Mouse (Mus musculus) midbrain, embryonic 12.5 days (tissue): ENCODE data around the gene Emid1. TPM values are rescaled to one million over a fixed set of nuclear protein-coding genes. Genes with fewer than 3 reads are reported as not detected.
A peak's percentile ranks its signal among the peaks of the same experiment; 100 is the strongest.

Experiments
- ATAC-seq: fragments of 200-750 bp; cut with Nextera tagmentation; 2 replicates; pipeline ENCODE4 v1.8.0; 2017; ENCODE audit warnings: low read depth, moderate TSS enrichment, moderate library complexity; ENCODE audit not compliant: low FRiP score
- H3K27ac ChIP-seq: fragments of 300-500 bp; sonication (generic); replicated peaks from 2 replicates; pipeline ENCODE4 v1.5.1; 2016; ENCODE audit warnings: mild to moderate bottlenecking
- H3K27me3 ChIP-seq: fragments of 300-500 bp; sonication (generic); 2 replicates; pipeline ENCODE4 v1.6.1; 2016; ENCODE audit warnings: mild to moderate bottlenecking
- H3K36me3 ChIP-seq: fragments of 300-500 bp; sonication (generic); 2 replicates; pipeline ENCODE4 v1.6.1; 2016
- H3K4me1 ChIP-seq: fragments of 300-500 bp; sonication (generic); 2 replicates; pipeline ENCODE4 v1.6.1; 2016
- H3K4me2 ChIP-seq: fragments of 300-500 bp; sonication (generic); replicated peaks from 2 replicates; pipeline ENCODE4 v1.6.1; 2016; ENCODE audit warnings: mild to moderate bottlenecking, moderate library complexity
- H3K4me3 ChIP-seq: fragments of 300-500 bp; sonication (generic); 2 replicates; pipeline ENCODE4 v1.5.1; 2016; ENCODE audit warnings: mild to moderate bottlenecking
- H3K9ac ChIP-seq: fragments of 300-500 bp; sonication (generic); replicated peaks from 2 replicates; pipeline ENCODE4 v1.6.1; 2016; ENCODE audit warnings: mild to moderate bottlenecking, moderate library complexity
- H3K9me3 ChIP-seq: fragments of 300-500 bp; sonication (generic); 2 replicates; pipeline ENCODE4 v1.6.1; 2016; ENCODE audit warnings: mild to moderate bottlenecking
- WGBS: fragments of 180-500 bp; shearing (Covaris S2); methylation state at CpG from one replicate; pipeline ENCODE4 v1.1.7; 2016; 5-methylcytosine and 5-hydroxymethylcytosine counted together
- polyA plus RNA-seq: library from polyadenylated mRNA; unstranded; fragments of >200 nt; fragmentation: Nextera tagmentation; extraction: Ambion mirVana; gene quantifications from 2 replicates; pipeline ENCODE4 v1.2.1, GENCODE M21; 2016

Gene Emid1
- 10.2 and 12.6 TPM in 2 replicates for polyA plus RNA-seq

DNA sequence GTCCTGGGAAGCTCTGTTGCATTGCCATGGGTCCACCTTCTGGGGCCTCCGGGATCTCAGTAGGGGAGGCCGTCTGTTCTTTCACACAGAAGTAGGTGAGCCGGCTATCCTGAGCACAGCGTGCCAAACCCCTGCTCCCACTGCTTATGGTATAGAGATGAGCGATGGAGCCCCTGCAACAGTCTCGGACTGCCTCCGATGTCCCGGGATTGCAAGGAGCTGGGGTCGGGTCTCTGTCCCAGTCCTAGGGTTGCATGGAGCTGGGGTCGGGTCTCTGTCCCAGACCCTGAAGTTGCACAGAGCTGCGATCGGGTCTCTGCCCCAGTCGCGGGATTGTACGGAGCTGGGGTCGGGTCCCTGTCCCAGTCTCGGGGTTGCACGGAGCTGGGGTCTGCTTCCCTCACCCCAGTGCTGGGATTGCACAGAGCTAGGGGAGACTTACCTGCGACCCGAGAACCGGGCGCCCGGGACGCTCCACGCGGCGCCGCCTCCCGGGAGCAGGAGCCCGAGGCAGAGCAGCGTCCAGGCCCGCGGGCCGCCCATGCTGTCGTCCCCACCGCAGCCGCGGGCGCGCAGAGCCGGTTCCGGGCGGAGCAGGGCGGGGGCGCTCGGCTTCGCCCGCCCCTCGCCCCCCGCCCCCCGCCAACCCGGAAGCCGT lies at the start of gene Emid1:
TSS of gene Emid1 (minus strand) at position 578 of the 658 bp plus-strand sequence.
- Histone ChIP-seq H3K27me3 (peaks cover 59% of the 10 kb centered on the region), H3K27ac (no peak within 1 kb of the TSS), H3K4me3 (peak within 1 kb of the TSS; percentile 60), H3K36me3 (no peaks in the 10 kb centered on the region), H3K4me2 (peak within 1 kb of the TSS; percentile 90), H3K9me3 (no peaks in the 10 kb centered on the region), H3K9ac (peak within 1 kb of the TSS; percentile 67), H3K4me1 (peaks cover 44% of the 10 kb centered on the region)
- under 1% methylated on average over 50 of the region's 53 CpGs for WGBS
- peak; percentile 65 for ATAC-seq

- Histone ChIP-seq H3K9me3 (no peaks in the 10 kb centered on the region), H3K27me3 (no peaks in the 10 kb centered on the region; the same call in 1 of the 2 replicates), H3K9ac (no peak overlapping the region), H3K36me3 (0 out of 2 replicates have a peak, but pooled peaks cover 4% of the 10 kb centered on the region), H3K27ac (no peak overlapping the region), H3K4me3 (no peak overlapping the region), H3K4me2 (no peak overlapping the region), H3K4me1 (peaks cover 2% of the 10 kb centered on the region; the same call in 1 of the 2 replicates)
- ATAC-seq, result no peak
- 90% methylated on average over 2 of the region's 2 CpGs for WGBS
Observed at GRCm38 (mm10) chr11:5199879-5200278, 47.8 kb upstream of the Emid1 start.

- H3K27me3 ChIP-seq, result no peaks in the 10 kb centered on the region; the same call in 1 of the 2 replicates
- no peak overlapping the region for H3K27ac ChIP-seq
- H3K36me3 ChIP-seq, result 0 out of 2 replicates have a peak, but pooled peaks cover 11% of the 10 kb centered on the region
- H3K4me3 ChIP-seq, result no peak overlapping the region
- no peak overlapping the region; the same call in 1 of the 2 replicates for H3K9ac ChIP-seq
- peaks cover 2% of the 10 kb centered on the region; the same call in 1 of the 2 replicates for H3K4me1 ChIP-seq
- ATAC-seq, result no peak
- H3K4me2 ChIP-seq, result no peak overlapping the region
- no peaks in the 10 kb centered on the region for H3K9me3 ChIP-seq
- 88% methylated on average over 5 of the region's 5 CpGs for WGBS
Observed at GRCm38 (mm10) chr11:5197068-5197467, 45.0 kb upstream of the Emid1 start.

- Histone ChIP-seq H3K27ac (no peak overlapping the region), H3K4me1 (peaks cover 2% of the 10 kb centered on the region; the same call in 1 of the 2 replicates), H3K4me3 (no peak overlapping the region), H3K4me2 (no peak overlapping the region), H3K9ac (no peak overlapping the region), H3K27me3 (no peaks in the 10 kb centered on the region; the same call in 1 of the 2 replicates), H3K9me3 (no peaks in the 10 kb centered on the region), H3K36me3 (0 out of 2 replicates have a peak, but pooled peaks cover 11% of the 10 kb centered on the region)
- ATAC-seq, result no peak
- 58% methylated on average over 7 of the region's 7 CpGs for WGBS
Observed at GRCm38 (mm10) chr11:5196583-5196982, 44.5 kb upstream of the Emid1 start.

DNA sequence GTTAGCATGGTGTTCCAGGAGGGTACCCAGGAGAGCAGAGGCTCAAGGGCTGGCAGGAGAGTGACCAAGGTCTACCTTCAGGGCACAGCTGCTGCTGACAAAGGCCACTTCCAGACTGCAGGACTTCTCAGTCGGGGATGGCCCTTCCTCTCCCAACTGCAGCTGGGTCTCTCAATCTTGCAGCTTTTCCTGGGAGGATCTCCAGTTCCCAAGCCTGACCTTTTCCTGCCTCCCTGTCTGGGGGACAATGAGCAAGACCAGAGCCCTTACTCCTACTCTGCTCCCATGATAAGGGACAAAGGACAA lies 41.5 kb upstream of the Emid1 start:
- no peak for ATAC-seq
- H3K27ac ChIP-seq, result no peak overlapping the region
- 50% methylated on average over 1 of the region's 1 CpGs for WGBS
- H3K36me3 ChIP-seq, result 0 out of 2 replicates have a peak, but pooled peaks cover 11% of the 10 kb centered on the region
- no peak overlapping the region for H3K4me3 ChIP-seq
- H3K4me2 ChIP-seq, result no peak overlapping the region
- no peak overlapping the region for H3K9ac ChIP-seq
- no peaks in the 10 kb centered on the region for H3K9me3 ChIP-seq
- peaks cover 8% of the 10 kb centered on the region; the same call in 1 of the 2 replicates for H3K4me1 ChIP-seq
- no peaks in the 10 kb centered on the region; the same call in 1 of the 2 replicates for H3K27me3 ChIP-seq

DNA sequence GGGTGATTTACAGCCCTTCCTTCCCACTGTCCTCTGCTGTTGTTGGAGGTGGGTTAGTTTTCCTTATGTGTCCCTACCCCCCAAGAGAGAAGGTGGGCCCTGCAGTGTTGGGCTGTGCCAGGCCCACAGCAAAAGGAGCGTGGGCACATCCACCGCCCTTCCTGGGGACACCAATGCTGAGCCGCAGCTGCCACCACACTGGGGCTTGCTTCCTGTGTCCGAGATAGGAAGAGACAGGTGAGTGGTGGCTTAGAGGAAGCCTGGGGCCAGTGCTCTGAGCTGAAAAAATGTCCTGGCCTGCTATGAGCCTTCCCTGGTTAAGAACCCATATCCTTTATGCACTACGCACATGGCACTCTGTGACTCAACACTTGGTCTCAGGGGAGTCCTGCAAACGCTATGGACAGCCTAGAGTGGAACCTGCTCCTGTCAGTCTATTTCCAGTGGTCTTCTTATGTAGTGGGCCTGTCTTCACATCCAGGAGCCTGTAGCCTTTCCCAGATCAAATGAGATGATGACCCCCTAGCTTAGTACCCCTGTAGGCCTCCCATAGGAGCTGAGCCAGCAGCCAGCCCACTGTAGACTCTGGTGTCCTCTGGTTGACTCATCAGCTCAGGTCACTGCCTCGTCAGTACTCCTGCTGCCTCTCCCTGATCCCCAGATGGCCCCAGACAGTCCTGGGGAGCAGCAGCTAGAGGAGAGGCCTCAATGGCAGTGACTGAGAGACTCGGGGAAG lies 41.0 kb upstream of the Emid1 start:
- Histone ChIP-seq H3K4me3 (no peak overlapping the region), H3K36me3 (0 out of 2 replicates have a peak, but pooled peaks cover 11% of the 10 kb centered on the region), H3K4me1 (peaks cover 8% of the 10 kb centered on the region; the same call in 1 of the 2 replicates), H3K27ac (no peak overlapping the region), H3K9ac (no peak overlapping the region), H3K4me2 (no peak overlapping the region), H3K27me3 (no peaks in the 10 kb centered on the region; the same call in 1 of the 2 replicates), H3K9me3 (no peaks in the 10 kb centered on the region)
- WGBS, result 91% methylated on average over 8 of the region's 8 CpGs
- no peak for ATAC-seq

GRCm38 (mm10) chr11:5192084-5192516 lies 40.0 kb upstream of the Emid1 start:
- 71% methylated on average over 9 of the region's 9 CpGs for WGBS
- Histone ChIP-seq H3K9ac (no peak overlapping the region), H3K27me3 (no peaks in the 10 kb centered on the region; the same call in 1 of the 2 replicates), H3K9me3 (no peaks in the 10 kb centered on the region), H3K4me3 (no peak overlapping the region), H3K36me3 (0 out of 2 replicates have a peak, but pooled peaks cover 7% of the 10 kb centered on the region), H3K4me1 (peaks cover 8% of the 10 kb centered on the region; the same call in 1 of the 2 replicates), H3K4me2 (no peak overlapping the region), H3K27ac (no peak overlapping the region)
- ATAC-seq, result no peak

DNA sequence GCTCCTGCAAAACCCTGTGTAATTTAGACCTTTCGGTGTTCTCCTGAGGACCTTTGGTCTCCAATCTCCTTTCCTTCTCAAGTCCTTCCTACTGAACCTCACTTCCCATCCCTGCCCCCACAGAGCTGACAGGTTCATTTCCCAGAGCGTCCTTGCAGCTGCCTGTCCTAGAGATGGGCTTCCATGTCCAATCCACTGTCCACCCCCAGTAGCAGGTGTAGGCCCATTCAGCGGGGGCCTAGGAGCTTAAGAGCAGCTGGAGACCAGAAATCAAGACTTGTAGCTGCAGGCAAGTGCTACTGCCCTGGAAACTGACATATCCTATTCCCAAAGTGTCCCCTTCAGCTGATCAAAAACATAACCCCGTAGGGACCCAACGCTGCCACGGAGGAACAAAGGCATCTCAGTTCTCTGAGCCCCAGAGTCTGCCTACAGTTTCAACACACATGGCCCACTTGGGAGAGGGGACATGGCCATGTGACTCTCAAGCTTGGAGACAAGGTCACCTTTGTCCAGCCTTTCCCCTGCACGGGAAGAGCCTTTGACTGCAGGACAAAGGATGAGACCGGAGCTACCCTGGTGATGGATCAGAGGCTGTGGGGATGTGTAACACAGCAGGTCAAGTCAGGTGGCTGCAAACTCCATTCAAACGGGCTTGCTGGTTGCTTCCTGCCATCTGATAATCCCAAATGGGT lies 37.3 kb upstream of the Emid1 start:
- Histone ChIP-seq H3K4me1 (peaks cover 14% of the 10 kb centered on the region), H3K27ac (no peak overlapping the region), H3K9me3 (no peaks in the 10 kb centered on the region), H3K36me3 (0 out of 2 replicates have a peak, but pooled peaks cover 7% of the 10 kb centered on the region), H3K4me3 (no peak overlapping the region), H3K4me2 (no peak overlapping the region), H3K27me3 (no peaks in the 10 kb centered on the region), H3K9ac (no peak overlapping the region)
- ATAC-seq, result no peak
- 60% methylated on average over 9 of the region's 9 CpGs for WGBS

DNA sequence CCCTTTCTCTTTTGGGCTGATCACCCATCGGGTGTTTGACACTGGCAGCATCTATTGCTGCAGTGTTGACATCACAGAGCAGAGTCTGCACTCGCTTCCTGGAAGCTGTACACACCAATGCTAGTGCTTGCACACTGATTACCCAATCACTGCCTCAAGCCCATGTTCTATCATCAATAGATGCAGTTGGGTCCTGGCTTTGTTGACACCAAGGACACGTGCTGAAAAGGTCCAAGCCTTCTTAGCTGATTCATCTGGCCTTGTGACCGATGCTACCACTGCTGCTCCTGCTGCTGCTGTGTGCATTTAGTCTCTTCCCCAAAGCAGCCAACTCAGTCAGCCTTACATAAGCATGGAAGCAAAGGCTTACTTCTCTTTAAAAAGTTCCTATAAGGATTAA lies 36.1 kb upstream of the Emid1 start:
- no peak overlapping the region for H3K9ac ChIP-seq
- no peaks in the 10 kb centered on the region for H3K27me3 ChIP-seq
- H3K9me3 ChIP-seq, result no peaks in the 10 kb centered on the region
- peaks cover 21% of the 10 kb centered on the region for H3K4me1 ChIP-seq
- H3K36me3 ChIP-seq, result 0 out of 2 replicates have a peak, but pooled peaks cover 4% of the 10 kb centered on the region
- no peak for ATAC-seq
- H3K4me3 ChIP-seq, result no peak overlapping the region
- WGBS, result 86% methylated on average over 4 of the region's 4 CpGs
- H3K27ac ChIP-seq, result no peak overlapping the region
- no peak overlapping the region for H3K4me2 ChIP-seq

- H3K9me3 ChIP-seq, result no peaks in the 10 kb centered on the region
- H3K36me3 ChIP-seq, result no peaks in the 10 kb centered on the region
- peak overlapping the region; percentile 21 for H3K27ac ChIP-seq
- H3K4me1 ChIP-seq, result peaks cover 24% of the 10 kb centered on the region
- no peak for ATAC-seq
- no peak overlapping the region for H3K9ac ChIP-seq
- WGBS, result 67% methylated on average over 9 of the region's 9 CpGs
- H3K4me2 ChIP-seq, result no peak overlapping the region
- peaks cover 10% of the 10 kb centered on the region; the same call in 1 of the 2 replicates for H3K27me3 ChIP-seq
- H3K4me3 ChIP-seq, result no peak overlapping the region
Observed at GRCm38 (mm10) chr11:5184832-5185231, 32.8 kb upstream of the Emid1 start.

DNA sequence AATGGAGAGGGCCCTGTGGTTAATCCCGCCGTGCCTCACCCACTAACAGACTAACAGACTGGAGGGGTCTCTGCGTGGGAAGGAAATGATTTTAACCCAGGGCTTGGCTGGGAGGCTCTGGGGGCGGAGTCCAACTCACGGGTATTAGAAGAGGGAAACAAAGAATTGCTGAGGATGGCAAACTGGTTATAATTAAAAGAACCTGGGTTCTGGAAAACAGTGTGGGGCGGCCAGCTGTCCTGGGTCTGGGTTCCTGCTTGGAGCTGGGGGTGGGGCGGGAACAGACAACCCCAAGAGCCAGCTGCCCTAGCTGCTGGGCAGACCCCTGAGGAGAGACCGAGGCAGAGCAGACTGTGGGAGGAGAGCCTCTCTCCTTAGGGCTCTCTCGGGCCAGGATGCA lies 32.2 kb upstream of the Emid1 start:
- WGBS, result 28% methylated on average over 9 of the region's 9 CpGs
- Histone ChIP-seq H3K36me3 (no peaks in the 10 kb centered on the region), H3K4me1 (peaks cover 19% of the 10 kb centered on the region), H3K9me3 (no peaks in the 10 kb centered on the region), H3K4me2 (no peak overlapping the region), H3K9ac (no peak overlapping the region), H3K27ac (peak overlapping the region; percentile 21), H3K4me3 (no peak overlapping the region), H3K27me3 (peaks cover 10% of the 10 kb centered on the region; the same call in 1 of the 2 replicates)
- peak; percentile 49; the same call in 1 of the 2 replicates for ATAC-seq
